Mouse (Mus musculus) thymus, postnatal 25 days (tissue): ENCODE measurements around the gene Nsun2.

Experiments used
- DNase-seq: peaks from one replicate; pipeline ENCODE4 v3.0.0; 2022

Nsun2 gene

GRCm38 (mm10) chr13:69638108-69638626 lies 104.6 kb downstream of the Nsun2 start:
- no peak for DNase-seq

DNA sequence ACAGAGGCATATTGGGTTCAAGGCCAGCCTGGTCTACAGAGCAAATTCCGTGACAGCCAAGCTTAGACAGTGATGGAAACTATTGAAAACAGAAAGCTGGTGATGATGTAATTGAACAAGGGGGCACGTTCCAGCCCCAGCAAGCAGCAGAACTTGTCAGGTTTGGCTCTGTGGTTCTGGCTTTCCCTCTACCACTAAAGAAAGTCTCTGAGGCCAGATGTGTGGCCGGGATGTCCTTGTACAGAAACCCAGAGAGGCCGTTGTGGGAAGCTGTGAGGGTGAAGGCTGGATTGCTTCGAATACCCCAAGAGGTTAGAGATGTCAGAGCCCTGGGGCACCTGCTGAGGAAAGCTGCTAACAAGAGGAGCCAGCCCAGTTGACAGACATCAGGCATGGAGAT lies 105.7 kb downstream of the Nsun2 start:
- no peak for DNase-seq

DNA sequence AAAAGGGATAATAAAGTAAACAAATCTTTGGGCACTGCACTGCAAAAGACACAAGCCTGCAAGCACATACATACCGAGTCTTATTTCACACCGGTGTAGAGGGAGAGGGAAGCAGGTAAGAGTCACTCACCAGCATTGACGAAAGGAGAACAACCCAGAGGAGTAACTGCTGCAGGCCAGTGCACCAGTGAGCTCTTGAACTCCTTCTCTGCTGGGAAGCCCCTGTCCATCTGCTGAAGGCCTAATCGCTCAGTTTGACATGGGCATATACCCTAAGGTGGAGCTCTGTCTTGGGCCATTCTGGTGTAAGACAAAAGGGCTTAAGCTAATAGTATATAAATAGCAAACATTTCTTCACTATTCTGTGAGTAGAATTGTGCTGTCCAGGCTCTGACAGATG lies 106.6 kb downstream of the Nsun2 start:
- no peak for DNase-seq

- no peak for DNase-seq
Observed at GRCm38 (mm10) chr13:69640541-69640940, 107.0 kb downstream of the Nsun2 start.

GRCm38 (mm10) chr13:69641017-69641416 lies 107.5 kb downstream of the Nsun2 start:
- DNase-seq, result no peak

- no peak for DNase-seq
Observed at GRCm38 (mm10) chr13:69642656-69643216, 109.2 kb downstream of the Nsun2 start.

DNA sequence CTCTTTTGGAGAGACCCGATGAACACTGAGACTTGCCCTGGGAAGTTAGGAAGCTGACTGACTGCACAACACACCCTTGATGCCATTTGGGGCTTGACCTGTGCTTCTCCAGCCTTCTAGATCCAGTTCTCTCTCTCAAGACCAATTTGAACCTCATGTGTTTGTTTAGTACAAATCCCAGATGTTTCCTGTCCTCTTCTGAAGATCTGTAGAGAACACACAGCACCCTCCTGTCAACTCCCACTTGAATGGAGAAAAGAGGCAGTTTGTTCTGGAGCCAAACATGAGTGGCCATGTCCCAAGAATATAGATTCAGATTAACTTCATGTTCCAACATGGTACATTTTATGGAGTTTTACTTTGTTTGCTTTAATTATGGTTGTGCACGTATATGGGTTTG lies 110.4 kb downstream of the Nsun2 start:
- no peak for DNase-seq

- no peak for DNase-seq
Observed at GRCm38 (mm10) chr13:69644427-69645166, 111.1 kb downstream of the Nsun2 start.

DNA sequence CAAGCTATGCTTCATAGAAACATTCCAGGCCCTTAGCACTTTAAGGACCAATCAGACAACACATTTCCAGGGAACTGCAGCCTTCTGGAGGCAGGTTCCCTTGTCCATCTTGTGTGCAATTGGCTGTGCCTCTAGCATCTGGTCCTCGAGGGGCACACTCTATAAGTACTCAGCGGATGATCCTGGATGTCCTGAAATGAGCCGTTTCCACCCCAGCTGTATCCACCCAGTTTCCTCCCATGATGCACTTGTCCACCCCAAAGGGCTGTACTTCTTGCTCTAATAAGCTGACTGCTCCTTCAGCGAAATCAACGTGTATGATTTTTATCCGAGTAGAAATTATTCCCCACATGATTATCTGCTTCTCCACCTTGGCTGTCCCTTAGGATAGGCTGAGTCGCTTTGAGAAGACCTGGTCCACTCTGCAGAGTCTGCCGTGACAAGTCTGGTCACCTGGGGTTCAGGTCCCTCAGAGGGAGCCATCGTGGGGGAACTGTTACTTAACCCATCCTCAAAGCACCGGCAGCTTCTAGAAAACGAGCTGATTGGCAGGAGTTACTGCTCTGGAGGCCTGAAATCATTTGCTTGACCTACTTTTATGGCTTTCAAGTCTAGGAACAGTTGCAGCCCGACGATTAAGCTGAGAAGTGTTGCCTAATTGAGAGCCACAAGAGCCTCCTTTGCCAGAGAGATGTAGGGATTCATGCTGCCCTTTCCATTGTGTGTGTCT lies 112.3 kb downstream of the Nsun2 start:
- no peak for DNase-seq

GRCm38 (mm10) chr13:69646481-69646880 lies 112.9 kb downstream of the Nsun2 start:
- DNase-seq, result no peak

DNA sequence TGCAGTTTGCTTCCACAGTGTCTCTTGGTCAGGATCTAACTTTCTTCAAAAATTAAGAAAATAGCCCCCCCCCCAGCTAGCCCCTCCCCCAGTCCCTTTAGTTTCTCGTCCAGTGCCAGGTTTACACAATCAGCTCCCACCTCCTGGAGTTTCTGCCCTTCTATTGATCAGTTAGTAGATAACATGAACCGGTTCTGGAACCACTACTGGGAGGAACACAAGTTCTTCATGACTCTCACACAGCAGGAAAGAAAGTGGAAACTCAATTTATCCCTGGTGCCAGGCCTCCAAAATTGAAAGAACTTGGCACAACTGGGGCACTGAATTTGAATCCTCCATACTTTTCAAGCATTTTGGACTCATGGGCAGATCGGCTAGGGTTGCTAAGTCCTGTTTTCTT lies 121.0 kb downstream of the Nsun2 start:
- DNase-seq, result no peak

- no peak for DNase-seq
Observed at GRCm38 (mm10) chr13:69672121-69672520, 138.6 kb downstream of the Nsun2 start.

DNA sequence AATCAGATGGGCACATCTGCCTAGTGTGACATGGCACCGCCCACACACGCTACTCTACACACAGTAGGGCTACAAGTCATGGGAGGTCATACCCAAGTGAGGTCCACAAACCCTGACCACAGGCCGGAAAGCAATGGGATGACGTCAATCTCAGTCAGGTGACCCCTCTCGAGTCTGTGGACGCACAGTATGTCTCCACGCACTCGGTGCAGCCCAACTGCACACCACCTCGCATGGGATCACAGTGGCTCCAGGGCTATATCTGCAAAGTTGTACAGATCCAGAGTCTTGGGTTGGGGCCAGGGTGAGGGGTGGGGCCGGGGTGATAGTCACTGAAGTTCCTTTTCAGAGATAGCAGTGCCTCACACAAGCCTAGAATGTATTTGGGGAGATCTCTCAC lies 139.0 kb downstream of the Nsun2 start:
- no peak for DNase-seq

GRCm38 (mm10) chr13:69673197-69673920 lies 139.8 kb downstream of the Nsun2 start:
- DNase-seq, result no peak

DNA sequence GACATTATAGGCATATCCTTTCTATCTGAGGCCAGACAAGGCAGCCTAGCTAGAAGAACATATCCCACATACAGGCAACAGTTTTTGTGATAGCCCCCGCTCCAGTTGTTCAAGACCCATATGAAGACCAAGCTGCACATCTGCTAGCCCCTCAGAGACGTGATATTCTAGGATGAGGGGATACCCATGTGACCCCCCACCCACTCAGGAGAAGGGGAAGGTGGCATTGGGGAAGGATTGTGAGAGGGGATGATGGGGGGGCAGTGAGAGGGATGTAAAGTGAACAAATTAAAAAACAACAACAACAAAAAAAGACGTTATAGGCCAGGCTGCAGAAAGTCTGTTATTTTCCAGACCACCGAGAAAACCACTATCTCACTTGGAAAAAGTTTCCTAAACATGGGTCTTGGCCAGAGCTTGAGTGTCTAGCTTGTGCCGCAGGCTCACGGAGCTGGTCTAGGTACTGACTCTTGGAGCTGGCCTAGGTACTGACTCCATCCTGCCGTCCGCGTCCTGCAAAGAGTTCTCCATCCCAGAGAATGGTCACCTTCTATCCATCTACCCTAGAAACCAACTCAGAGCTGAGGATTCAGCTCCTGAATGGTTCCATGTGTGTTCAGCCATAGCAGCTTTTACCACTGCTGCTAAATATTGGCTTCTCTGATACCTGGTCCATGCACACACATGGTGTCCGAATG lies 140.5 kb downstream of the Nsun2 start:
- no peak for DNase-seq
